Mouse (Mus musculus) embryonic fibroblast, embryonic 13.5 days (primary cell): ENCODE results near the gene Cdc42bpg.

Experiments used
- CTCF ChIP-seq: IDR thresholded peaks from 2 replicates; pipeline ENCODE4 v1.5.1; 2011; ENCODE audit warnings: mild to moderate bottlenecking, control low read depth, low read length, moderate library complexity, borderline replicate concordance; ENCODE audit not compliant: insufficient read depth
- POLR2A ChIP-seq: IDR thresholded peaks from 2 replicates; pipeline ENCODE4 v1.6.1; 2011; ENCODE audit warnings: low read depth, mild to moderate bottlenecking, control low read depth, low read length, moderate library complexity

GRCm38 (mm10) chr19:6284502-6284901 is 21.8 kb upstream of the Cdc42bpg start:
- TF ChIP-seq CTCF (no peak), POLR2A (no peak)
